Mouse (Mus musculus) kidney, embryonic 14.5 days (tissue): ENCODE measurements around the gene Mad1l1. TPM values are rescaled to one million over a fixed set of nuclear protein-coding genes. Genes with fewer than 3 reads are reported as not detected.

Experiments used
- ATAC-seq: fragments of 200-750 bp; cut with Nextera tagmentation; 2 replicates; pipeline ENCODE4 v1.8.0; 2017; ENCODE audit warnings: moderate number of reproducible peaks, mild to moderate bottlenecking, moderate TSS enrichment, moderate library complexity; ENCODE audit not compliant: low FRiP score, low TSS enrichment
- H3K27ac ChIP-seq: fragments of 300-500 bp; sonication (generic); 2 replicates; pipeline ENCODE4 v1.5.1; 2014; ENCODE audit warnings: low read depth, mild to moderate bottlenecking, low read length, moderate library complexity, mixed read lengths
- H3K27me3 ChIP-seq: fragments of 300-500 bp; sonication (generic); 2 replicates; pipeline ENCODE4 v1.6.1; 2014; ENCODE audit warnings: mild to moderate bottlenecking, low read length; ENCODE audit not compliant: control insufficient read depth, insufficient read depth
- H3K36me3 ChIP-seq: fragments of 300-500 bp; sonication (generic); 2 replicates; pipeline ENCODE4 v1.6.1; 2014; ENCODE audit warnings: low read length, mixed read lengths; ENCODE audit not compliant: control insufficient read depth, insufficient read depth
- H3K4me1 ChIP-seq: fragments of 300-500 bp; sonication (generic); 2 replicates; pipeline ENCODE4 v1.6.1; 2014; ENCODE audit warnings: low read length, mixed read lengths; ENCODE audit not compliant: control insufficient read depth, insufficient read depth
- H3K4me2 ChIP-seq: fragments of 300-500 bp; sonication (generic); replicated peaks from 2 replicates; pipeline ENCODE4 v1.6.1; 2014; ENCODE audit warnings: low read depth, mild to moderate bottlenecking, low read length
- H3K4me3 ChIP-seq: fragments of 300-500 bp; sonication (generic); 2 replicates; pipeline ENCODE4 v1.5.1; 2014; ENCODE audit warnings: mild to moderate bottlenecking, low read length
- H3K9ac ChIP-seq: fragments of 300-500 bp; sonication (generic); 2 replicates; pipeline ENCODE4 v1.6.1; 2014; ENCODE audit warnings: low read depth, mild to moderate bottlenecking, low read length, moderate library complexity
- H3K9me3 ChIP-seq: fragments of 300-500 bp; sonication (generic); 2 replicates; pipeline ENCODE4 v1.6.1; 2016; ENCODE audit warnings: low read length; ENCODE audit not compliant: control insufficient read depth
- WGBS: fragments of 180-500 bp; shearing (Covaris S2); extraction: QIAGEN DNeasy Blood & Tissue Kit; methylation state at CpG from one replicate; pipeline ENCODE4 v1.1.7; 2014; 5-methylcytosine and 5-hydroxymethylcytosine counted together
- polyA plus RNA-seq: library from polyadenylated mRNA; unstranded; fragments of >200 nt; fragmentation: Nextera tagmentation; extraction: Ambion mirVana; gene quantifications from 2 replicates; pipeline ENCODE4 v1.2.1, GENCODE M21; 2014

The Mad1l1 gene
- polyA plus RNA-seq, 1 experiment from 2014 or later: 47.4 TPM

DNA sequence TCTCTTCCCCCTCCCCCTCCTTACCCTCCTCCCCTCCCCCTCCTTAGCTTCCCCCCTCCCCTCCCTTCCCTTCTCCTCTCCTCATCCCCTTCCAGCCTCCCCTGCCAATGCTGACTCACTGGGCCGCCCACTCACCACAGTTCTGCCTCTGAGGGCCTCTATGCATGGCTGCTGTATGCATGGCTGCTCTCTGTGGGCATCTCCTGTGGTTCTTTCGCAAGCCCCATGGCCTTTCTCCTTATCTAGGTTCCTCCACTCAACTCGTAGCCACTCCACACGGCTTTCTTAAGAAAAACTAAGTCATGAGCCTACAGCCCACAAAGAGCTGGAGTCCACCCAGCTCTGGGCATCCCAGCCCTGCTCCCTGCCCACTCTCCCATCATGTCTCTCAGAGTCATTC, 172.1 kb downstream of the Mad1l1 start:
- Histone ChIP-seq H3K4me3 (no peak overlapping the region), H3K9ac (no peak overlapping the region), H3K4me2 (no peak overlapping the region), H3K36me3 (no peaks in the 10 kb centered on the region), H3K9me3 (no peaks in the 10 kb centered on the region), H3K27me3 (no peaks in the 10 kb centered on the region), H3K27ac (no peak overlapping the region), H3K4me1 (peaks cover 6% of the 10 kb centered on the region; the same call in 1 of the 2 replicates)
- 64% methylated on average over 4 of the region's 4 CpGs for whole genome bisulfite sequencing
- ATAC-seq: no peak

DNA sequence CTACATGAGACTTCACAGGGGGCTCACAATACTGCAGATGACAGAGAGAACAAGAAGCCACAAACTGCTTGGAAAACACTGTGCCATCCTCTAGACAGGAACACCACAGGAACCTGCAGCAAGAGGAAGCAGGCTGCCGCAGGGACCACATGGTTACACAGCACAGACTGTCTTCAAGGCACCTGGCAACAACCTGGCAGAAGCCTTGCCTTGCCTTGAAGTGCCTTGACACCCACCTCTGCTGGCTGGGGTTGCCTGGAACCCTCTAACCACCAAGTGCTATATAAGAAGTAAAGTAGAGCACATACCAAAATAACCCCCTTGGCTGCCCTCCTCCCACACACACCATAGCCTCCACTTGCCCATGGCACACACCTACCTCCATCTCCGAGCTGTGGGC, 177.8 kb downstream of the Mad1l1 start:
- ATAC-seq: no peak
- no peak overlapping the region for H3K27ac ChIP-seq

DNA sequence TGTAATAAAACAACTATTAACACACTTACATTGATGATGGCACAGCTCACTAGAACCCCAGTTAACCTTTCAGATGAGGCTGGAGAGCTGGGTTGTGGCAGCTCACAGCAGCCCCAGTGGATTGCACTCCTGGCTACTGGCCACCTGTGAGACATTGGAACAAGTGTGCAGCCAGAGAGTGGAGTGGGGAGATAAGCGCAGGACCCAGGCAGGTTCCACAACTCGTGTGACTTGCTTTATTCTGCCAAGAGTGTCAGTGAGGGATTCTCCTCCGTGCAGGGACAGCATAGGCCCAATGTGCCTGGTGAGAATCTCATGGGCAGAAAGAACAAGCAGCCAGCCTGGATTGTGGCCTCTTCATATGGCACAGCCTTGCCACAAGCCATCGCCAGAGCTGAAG, 180.0 kb downstream of the Mad1l1 start:
- no peaks in the 10 kb centered on the region for H3K4me1 ChIP-seq
- H3K9me3 ChIP-seq: no peaks in the 10 kb centered on the region
- no peak overlapping the region for H3K27ac ChIP-seq
- H3K36me3 ChIP-seq: no peaks in the 10 kb centered on the region
- no peak overlapping the region for H3K4me2 ChIP-seq
- 81% methylated on average over 4 of the region's 4 CpGs for WGBS
- H3K4me3 ChIP-seq: no peak overlapping the region
- no peaks in the 10 kb centered on the region for H3K27me3 ChIP-seq
- ATAC-seq: no peak
- H3K9ac ChIP-seq: no peak overlapping the region

More for the DNA sequence above, 177.8 kb downstream of the Mad1l1 start:
- H3K4me2 ChIP-seq: no peak overlapping the region
- no peak overlapping the region for H3K4me3 ChIP-seq
- no peaks in the 10 kb centered on the region for H3K36me3 ChIP-seq
- H3K9ac ChIP-seq: no peak overlapping the region
- H3K27me3 ChIP-seq: no peaks in the 10 kb centered on the region
- no peaks in the 10 kb centered on the region for H3K4me1 ChIP-seq
- H3K9me3 ChIP-seq: no peaks in the 10 kb centered on the region
- 82% methylated on average over 2 of the region's 2 CpGs for WGBS

DNA sequence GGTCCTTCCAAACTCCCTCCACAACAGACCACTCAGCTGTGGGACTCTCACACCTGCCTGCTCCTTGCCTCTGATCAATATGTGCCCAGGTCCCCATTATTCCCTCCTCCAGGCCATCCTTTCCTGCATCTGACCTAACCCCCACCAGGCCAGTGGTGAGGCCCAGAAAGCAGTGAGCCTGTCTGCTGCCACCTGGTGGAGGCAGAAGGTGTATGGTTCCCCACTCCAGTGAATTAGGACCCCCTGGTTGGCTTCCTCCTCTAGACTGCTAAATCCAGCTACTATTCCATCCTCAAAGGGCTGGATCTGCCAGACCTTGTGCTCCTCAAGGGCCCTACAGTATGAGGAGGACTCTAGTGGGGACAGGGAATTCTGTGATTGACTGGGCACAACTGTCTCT, 181.1 kb downstream of the Mad1l1 start:
- H3K9ac ChIP-seq: no peak overlapping the region
- H3K36me3 ChIP-seq: no peaks in the 10 kb centered on the region
- no peak overlapping the region for H3K4me3 ChIP-seq
- ATAC-seq: peak; percentile 69; the same call in 1 of the 2 replicates
- no peaks in the 10 kb centered on the region for H3K27me3 ChIP-seq
- no peaks in the 10 kb centered on the region for H3K9me3 ChIP-seq
- H3K4me2 ChIP-seq: no peak overlapping the region
- H3K4me1 ChIP-seq: no peaks in the 10 kb centered on the region
- no peak overlapping the region for H3K27ac ChIP-seq

DNA sequence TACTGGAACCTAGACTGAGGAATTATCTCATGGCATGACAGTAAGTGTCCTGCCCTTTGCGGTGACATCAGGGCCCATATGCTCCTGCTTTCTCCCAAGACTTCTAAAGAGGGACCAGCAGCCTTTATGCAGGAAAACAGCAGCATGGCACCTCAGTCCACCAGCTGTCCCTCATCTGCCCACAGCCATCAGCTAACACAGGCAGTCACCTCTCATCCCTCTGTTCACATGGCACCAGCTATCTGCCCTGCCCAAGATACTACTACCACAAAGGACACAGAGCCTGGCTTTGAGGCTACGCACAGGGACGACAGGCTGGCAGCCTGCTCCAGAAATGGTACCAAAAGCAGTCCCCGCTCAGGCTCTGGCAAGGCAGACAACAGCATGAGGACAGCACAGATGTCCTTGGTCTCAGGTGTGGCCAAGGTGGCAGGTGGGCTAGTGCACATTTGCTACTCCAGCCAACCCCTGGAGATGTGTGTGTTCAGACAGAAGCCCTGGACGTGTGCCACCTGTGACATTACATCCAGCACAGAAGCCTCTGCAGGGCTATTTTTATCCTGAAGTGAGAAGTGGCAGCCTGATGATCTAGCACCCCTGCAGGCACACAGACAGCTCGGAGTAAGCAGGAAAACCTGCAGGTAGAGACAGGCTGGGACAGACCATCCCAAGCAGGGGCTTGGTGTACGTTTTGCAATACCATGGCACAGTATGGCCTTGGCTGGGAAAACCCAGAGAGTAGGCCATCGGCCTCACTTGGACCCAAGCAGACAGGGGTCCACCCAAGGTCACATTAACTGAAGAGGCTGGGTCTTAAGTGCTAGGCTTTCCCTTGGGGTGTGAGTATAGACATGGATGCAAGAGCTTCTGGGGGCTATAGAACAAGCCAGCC, 185.4 kb downstream of the Mad1l1 start:
- no peaks in the 10 kb centered on the region for H3K4me1 ChIP-seq
- no peak for ATAC-seq
- 93% methylated on average over 8 of the region's 8 CpGs for WGBS
- H3K27me3 ChIP-seq: no peaks in the 10 kb centered on the region
- H3K4me2 ChIP-seq: no peak overlapping the region
- no peaks in the 10 kb centered on the region for H3K9me3 ChIP-seq
- no peak overlapping the region for H3K4me3 ChIP-seq
- no peak overlapping the region for H3K27ac ChIP-seq
- no peak overlapping the region for H3K9ac ChIP-seq
- H3K36me3 ChIP-seq: no peaks in the 10 kb centered on the region

DNA sequence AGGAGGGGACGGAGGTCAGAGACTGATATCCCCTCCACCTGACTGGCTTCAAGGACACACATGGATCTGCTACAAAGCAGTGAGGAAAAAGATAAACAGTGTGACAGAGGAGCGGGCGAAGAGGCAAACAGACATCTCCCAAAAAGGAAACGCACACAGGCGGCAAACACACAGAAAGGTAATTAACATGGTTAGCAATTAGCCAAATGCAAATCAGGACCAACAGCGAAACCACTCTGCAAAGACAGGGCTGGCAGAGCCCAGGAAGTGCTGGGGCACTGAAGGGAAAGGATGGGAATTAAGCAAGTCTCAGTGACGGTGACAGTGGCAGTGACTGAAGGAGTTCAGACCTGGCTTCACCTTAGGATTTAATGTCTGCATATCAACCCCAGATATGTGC, 187.3 kb downstream of the Mad1l1 start:
- H3K4me1 ChIP-seq: 0 out of 2 replicates have a peak, but pooled peaks cover 3% of the 10 kb centered on the region
- no peak overlapping the region for H3K9ac ChIP-seq
- H3K27me3 ChIP-seq: no peaks in the 10 kb centered on the region
- no peak overlapping the region for H3K27ac ChIP-seq
- H3K9me3 ChIP-seq: no peaks in the 10 kb centered on the region
- 92% methylated on average over 7 of the region's 7 CpGs for WGBS
- ATAC-seq: no peak
- no peak overlapping the region for H3K4me2 ChIP-seq
- H3K4me3 ChIP-seq: no peak overlapping the region
- no peaks in the 10 kb centered on the region for H3K36me3 ChIP-seq

DNA sequence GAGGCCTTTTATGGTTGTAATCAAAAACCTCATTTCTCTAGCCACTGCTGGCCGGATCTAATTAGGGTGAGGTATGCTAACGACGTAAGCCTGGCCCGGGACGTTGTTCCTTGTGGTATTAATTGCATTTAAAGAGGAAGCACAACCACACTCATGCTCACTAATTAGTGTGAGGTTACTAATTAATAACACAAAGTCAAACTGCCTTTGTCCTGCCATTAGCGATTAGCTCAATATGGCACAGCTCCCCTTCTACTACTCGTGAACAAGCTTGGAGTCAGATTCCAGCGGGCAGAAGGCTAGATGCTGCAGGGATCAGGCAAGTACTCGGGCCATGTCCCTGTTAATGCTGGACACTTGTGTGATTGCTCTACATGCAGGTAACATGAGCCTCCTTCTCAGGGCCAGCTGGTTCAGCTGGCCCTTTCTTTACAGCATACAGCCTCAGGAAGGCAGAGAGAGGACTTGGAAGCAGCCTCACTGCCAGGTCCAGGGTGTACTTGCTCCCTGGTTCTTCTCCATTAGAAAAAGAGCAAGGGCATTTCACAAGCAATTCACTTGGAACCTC, 192.9 kb downstream of the Mad1l1 start:
- peak overlapping the region; percentile 67 for H3K27ac ChIP-seq
- H3K4me3 ChIP-seq: no peak overlapping the region
- 0 out of 2 replicates have a peak, but pooled peaks cover 2% of the 10 kb centered on the region for H3K36me3 ChIP-seq
- no peak overlapping the region for H3K9ac ChIP-seq
- ATAC-seq: peak; percentile 44; the same call in 1 of the 2 replicates
- H3K27me3 ChIP-seq: no peaks in the 10 kb centered on the region
- 0 out of 2 replicates have a peak, but pooled peaks cover 5% of the 10 kb centered on the region for H3K4me1 ChIP-seq
- no peaks in the 10 kb centered on the region for H3K9me3 ChIP-seq
- 26% methylated on average over 9 of the region's 9 CpGs for WGBS
- no peak overlapping the region for H3K4me2 ChIP-seq

DNA sequence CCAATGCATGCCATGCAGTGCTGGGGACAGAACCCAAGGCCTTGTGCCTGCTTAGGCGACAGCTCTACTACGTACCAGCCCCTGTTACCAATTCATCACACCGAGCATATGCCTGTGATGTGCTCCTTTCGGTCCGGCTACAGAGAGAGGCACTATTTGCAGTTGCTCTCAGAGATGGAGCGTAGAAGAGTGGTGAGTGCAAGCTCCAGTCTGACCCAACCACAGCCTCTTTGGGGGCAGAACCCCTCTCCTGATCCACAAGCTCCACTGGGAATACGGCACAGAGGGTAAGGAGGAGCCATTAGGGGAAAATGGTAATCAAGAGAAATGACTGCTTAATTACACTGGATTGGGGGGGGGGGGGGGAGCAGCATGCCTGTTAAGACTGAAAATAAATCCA, 193.4 kb downstream of the Mad1l1 start:
- Histone ChIP-seq H3K9me3 (no peaks in the 10 kb centered on the region), H3K4me2 (no peak overlapping the region), H3K4me1 (0 out of 2 replicates have a peak, but pooled peaks cover 5% of the 10 kb centered on the region), H3K27me3 (no peaks in the 10 kb centered on the region), H3K4me3 (no peak overlapping the region), H3K27ac (no peak overlapping the region), H3K9ac (no peak overlapping the region), H3K36me3 (0 out of 2 replicates have a peak, but pooled peaks cover 2% of the 10 kb centered on the region)
- no peak for ATAC-seq
- 83% methylated on average over 7 of the region's 7 CpGs for WGBS

DNA sequence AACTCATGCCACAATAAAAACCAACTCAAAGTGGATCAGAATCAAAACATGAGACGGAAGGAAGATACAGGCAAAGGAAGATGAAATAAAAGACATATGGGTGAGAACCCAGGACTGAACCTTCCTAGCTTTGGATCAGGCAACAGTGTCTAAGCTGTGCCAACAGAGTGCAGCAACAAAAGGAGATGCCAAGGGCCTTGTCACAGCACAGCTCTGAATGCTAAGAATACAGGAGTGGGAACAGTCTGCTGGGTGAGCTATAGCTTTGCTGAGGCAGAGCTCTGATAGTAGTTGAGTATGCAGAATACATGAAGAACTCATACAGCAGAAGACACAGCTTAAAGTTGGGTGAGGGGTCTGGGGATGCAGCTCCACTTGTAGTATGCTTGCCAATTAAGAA, 196.7 kb downstream of the Mad1l1 start:
- H3K4me2 ChIP-seq: no peak overlapping the region
- no peaks in the 10 kb centered on the region for H3K27me3 ChIP-seq
- WGBS: 94% methylated on average over 1 of the region's 1 CpGs
- 0 out of 2 replicates have a peak, but pooled peaks cover 2% of the 10 kb centered on the region for H3K36me3 ChIP-seq
- H3K27ac ChIP-seq: no peak overlapping the region
- H3K4me3 ChIP-seq: no peak overlapping the region
- H3K4me1 ChIP-seq: 0 out of 2 replicates have a peak, but pooled peaks cover 5% of the 10 kb centered on the region
- no peaks in the 10 kb centered on the region for H3K9me3 ChIP-seq
- no peak for ATAC-seq
- no peak overlapping the region for H3K9ac ChIP-seq
